Mouse (Mus musculus): ENCODE measurements around the gene Usp46. TPM values are rescaled to one million over a fixed set of nuclear protein-coding genes. Genes with fewer than 3 reads are reported as not detected.
A peak's percentile ranks its signal among the peaks of the same experiment; 100 is the strongest.
"Not testable (repeated sequence)": the region's sequence is repeated elsewhere in the genome, so short reads cannot be mapped to it uniquely, and the experiment has no call there.

Usp46 gene
- total RNA-seq, 2 experiments from 2014 or later: 13.4 to 14.4 TPM

DNA sequence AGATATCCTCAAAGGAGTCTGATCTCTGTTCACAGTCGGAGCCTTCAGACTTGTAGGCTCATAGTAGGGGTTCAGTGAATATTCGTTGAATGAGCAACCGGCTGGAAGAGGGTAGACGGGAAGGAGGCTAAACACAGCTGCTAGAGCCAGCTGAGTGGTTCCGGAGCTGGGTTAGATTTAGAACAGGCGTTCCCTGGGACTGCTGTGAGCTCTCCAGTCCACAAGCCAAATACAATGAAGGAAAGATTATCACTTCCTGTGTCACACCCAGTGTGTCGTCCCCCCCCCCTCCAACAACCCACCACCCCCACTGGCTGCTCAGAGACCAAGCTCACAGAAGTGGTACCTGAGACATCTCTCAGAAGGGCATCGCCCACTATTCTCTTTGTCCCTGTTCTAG is 9.7 kb upstream of the Usp46 start:
- intact Hi-C loops (cut with DNase I; ENCODE audit: low total_unique reads): loop anchor here (10.0 kb wide), 1 partner anchor 187 kb away; no protein-coding TSS in a partner anchor
- no peak for DNase-seq

DNA sequence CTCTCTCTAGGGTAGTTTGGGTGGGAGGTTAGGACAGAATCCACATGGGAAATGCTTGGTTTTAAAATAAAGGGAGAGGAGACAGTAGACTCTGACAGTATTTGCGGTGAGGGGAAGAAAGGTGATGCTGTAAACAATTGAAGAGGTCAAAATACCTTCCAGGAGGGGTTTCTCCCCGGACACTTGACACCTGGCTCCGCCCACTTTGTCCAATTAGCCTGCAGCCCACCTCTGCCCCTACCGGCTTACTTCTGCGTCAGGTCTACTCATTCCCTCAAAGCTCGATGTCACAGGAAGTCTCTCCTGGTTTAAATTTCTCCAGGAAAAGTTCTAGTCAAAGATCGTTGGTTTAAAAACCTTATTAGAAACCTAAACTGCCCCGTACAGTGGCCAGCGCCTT is 8.5 kb upstream of the Usp46 start:
- intact Hi-C loops (cut with DNase I; ENCODE audit: low total_unique reads): loop anchor here (10.0 kb wide), 1 partner anchor 188 kb away; no protein-coding TSS in a partner anchor
- no peak for DNase-seq

DNA sequence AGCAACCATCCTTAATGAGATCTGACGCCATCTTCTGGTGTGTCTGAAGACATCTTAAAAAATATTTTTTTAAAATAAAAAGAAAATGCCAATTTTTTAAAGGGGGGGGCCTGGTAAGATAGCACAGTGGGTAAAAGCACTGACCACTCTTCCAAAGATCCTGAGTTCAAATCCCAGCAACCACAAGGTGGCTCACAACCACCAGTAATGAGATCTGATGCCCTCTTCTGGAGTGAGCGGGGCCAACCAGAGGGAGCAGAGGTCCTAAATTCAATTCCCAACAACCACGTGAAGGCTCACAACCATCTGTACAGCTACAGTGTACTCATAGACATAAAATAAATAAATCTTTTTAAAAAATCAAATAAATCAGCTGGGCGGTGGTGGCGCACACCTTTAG is 2.3 kb upstream of the Usp46 start:
- DNase-seq: not testable (repeated sequence)
- intact Hi-C loops (cut with DNase I; ENCODE audit: low total_unique reads): loop anchor here (10.0 kb wide), 1 partner anchor 194 kb away; no protein-coding TSS in a partner anchor

DNA sequence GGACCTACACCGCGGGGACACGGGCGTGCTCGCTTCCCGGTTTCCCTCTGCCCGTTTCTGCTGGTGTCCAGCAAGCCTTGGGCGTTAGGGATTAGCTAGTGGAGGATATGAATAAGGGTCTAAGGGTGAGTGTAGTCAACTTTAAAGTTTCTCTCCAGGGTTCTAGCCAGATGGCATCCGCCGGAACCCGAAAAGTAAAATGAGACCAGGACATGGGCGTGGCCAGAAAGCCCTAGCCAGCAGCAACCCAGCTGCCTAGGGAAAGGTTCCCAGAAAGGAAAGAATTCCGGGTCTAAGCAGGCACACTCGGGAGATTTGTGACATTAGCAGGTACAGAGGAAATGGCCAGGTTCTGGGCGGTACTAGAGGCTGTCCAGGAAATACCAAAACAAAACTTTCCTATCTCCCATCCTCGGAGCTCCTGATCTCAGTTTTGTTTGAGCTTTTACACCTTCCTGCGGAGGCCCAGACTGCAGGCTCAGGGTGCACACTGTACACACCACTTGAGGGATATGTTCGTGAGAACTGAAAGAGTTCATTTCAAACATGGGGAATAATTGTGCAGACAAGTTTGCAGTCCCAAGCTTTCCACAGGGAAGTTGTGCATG is 587 bp upstream of the Usp46 start:
- intact Hi-C loops (cut with DNase I; ENCODE audit: low total_unique reads): no loop called here
- DNase-seq: peak; percentile 74

DNA sequence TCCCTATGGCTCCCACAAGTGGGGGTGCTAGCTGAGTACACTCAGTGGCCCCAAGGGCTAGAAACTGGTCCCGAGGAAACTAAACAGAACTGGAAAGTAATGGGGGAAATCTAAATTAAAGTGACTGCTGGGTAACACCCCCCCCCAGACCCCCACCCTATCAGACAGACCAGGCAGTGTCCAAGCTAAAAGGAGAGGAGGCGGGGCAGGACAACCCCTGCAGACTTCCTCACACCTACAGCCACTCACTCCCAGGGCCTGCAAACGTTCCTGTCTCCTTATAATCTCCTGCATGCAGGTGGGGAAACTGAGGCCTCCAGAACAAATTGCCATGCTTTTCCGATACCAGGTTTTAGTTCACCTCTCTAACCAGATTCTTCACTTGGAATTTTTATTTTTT is 885 bp downstream of the Usp46 start:
- DNase-seq: no peak
- intact Hi-C loops (cut with DNase I; ENCODE audit: low total_unique reads): no loop called here

DNA sequence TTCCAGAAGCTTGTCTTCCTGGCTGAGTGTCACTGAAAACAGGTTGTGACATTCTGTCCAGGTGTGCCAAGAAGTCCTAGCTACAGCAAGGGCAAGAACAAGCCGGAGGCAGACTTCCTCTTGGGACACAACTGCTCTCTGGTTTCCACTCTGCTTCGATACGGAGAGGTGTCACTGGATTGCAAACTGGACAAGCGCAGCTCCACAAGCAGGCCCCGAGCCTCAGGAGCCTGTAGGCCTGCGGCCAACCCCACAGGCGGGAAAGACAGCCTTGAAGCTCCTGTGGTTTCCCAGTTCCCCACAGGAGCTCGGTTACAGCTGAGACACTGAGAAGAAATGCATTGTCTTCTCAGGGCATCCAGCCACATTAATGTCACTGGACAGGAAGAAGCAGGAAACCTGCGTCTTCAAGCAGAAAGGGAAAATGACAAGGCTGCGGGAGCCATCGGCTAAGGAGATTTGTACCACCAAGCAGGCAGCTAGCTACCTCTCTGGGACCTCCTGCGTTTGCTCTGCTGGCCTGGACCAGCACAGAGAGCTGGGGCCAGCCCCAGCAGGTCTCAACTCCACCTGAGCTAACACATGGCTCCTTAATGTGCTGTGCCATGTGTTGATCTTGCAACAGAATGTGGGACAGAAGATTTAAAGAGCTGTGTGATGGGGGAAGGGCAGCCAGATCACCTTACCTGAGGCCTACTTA is 1.7 kb downstream of the Usp46 start:
- intact Hi-C loops (cut with DNase I; ENCODE audit: low total_unique reads): no loop called here
- DNase-seq: no peak

DNA sequence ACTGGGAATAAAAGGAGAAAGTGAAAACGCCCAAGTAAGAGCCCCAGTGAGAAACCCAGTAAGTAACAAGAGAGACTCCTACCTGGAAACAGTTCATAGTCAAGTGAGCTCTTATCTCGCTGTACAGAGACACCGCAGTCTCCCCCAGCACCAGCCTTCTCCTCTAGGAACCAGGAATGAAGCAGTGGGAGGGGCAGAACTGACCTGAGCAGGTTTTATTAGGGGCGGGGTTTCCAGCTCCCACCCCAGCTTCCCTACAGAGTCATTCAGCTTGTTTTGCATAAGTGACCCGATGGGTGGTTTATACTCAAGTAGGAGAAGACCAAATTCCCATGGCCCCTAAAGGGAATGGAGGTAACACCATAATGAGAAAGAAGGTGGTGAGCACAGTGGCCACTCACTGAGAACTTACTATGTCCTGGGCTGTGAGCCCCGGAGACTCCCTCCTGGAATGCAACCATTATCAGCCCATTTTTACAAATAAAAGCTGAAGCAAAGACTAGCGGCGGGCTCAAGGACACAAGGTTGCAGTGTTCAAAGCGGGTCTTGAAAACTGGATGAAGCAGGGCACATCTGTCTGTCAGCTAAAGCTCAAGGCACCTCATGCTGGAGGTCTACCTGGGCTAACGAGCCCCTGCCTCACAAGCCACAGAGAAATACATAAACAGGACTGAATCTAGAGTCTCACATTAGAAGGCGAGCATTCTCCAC is 2.5 kb downstream of the Usp46 start:
- intact Hi-C loops (cut with DNase I; ENCODE audit: low total_unique reads): no loop called here
- no peak for DNase-seq

DNA sequence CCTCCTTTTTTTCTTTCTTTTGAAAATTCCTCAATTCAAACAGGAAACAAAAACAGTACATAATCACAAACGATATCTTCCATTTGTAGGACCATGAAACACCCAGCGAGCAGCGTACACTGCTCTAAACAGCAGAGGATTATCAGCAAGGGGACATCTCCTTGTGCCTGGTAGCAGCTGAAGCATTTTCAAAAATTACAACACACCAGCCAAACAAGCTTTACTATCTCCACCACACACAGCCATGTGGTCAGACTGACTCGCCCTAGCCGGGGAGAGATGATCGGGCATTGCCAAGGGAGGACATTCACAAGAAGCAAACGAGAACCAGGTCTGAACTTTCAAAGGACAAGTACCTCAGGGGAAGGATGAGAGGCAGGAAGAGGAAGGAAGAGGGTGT is 3.4 kb downstream of the Usp46 start:
- DNase-seq: no peak
- intact Hi-C loops (cut with DNase I; ENCODE audit: low total_unique reads): no loop called here

DNA sequence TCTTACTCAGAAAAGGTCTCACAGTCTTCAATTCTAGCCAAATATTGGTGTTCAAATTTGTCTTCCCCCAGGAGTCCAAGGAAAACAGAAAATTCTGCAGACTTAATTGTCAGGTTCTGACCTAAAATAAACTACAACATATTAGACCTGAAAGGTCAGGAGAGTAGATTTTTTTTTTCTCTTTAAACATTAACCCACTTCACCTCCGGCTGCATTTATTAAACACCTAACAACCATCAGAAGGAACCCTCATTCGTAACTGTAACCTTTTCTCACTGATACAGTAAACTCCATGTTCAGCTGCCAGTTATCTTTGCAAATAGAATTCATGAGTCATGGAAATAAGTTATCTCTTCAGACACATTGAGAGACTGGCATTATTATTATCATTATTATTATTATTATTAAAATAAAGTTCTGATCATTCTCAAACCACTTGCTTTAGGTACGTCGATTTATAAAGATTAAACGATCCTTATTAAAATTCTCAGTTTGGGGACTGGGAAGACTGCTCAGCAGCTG is 4.9 kb downstream of the Usp46 start:
- DNase-seq: no peak
- intact Hi-C loops (cut with DNase I; ENCODE audit: low total_unique reads): no loop called here

DNA sequence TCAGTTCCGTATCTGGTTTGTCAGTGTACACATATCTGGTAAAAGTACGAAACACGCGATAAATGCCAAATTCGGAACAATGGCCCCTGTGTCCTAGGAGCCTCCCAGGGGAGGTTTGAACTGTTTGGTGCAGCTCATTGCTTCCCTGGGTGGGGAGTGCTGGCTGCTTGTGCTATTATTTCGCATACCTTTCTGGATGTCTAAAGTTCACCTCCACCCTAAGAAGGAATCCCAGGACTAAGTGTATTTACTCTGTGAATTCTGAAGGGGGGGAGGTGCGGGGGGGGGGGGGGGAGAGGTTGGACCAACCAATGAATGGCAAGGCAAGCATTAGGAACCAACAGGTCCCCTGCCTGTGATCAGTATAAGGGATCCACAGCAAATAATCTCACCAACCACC is 6.0 kb downstream of the Usp46 start:
- DNase-seq: no peak
- intact Hi-C loops (cut with DNase I; ENCODE audit: low total_unique reads): no loop called here

DNA sequence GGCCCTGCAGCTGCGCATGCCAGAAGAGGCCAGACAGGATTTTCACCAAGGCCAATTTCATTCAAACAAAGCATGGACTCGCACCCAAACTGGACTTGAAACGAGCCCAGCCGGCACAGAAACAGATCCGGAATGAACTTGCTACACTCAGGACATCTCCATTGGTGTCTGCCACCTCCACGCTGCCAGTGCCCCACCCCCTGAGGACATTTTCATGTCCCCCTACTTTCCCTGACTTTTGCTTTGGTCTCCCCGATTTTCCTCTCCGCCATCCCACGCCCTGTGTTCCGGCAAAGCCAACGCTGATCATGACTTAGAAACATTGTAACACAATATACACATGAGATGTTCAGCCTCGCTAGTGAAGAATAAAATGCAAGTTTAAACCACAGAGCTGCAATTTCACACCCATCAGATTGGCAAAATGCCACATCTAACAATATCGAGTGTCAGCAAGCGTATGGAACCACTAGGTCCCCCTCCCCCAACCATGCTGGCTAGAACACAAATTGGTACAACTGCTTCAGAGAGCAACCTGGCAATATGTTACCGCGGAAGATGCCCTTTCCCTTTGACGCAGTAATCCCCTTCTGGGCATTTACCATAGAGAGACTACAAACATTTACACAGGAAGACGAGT is 6.7 kb downstream of the Usp46 start:
- no peak for DNase-seq
- intact Hi-C loops (cut with DNase I; ENCODE audit: low total_unique reads): no loop called here

DNA sequence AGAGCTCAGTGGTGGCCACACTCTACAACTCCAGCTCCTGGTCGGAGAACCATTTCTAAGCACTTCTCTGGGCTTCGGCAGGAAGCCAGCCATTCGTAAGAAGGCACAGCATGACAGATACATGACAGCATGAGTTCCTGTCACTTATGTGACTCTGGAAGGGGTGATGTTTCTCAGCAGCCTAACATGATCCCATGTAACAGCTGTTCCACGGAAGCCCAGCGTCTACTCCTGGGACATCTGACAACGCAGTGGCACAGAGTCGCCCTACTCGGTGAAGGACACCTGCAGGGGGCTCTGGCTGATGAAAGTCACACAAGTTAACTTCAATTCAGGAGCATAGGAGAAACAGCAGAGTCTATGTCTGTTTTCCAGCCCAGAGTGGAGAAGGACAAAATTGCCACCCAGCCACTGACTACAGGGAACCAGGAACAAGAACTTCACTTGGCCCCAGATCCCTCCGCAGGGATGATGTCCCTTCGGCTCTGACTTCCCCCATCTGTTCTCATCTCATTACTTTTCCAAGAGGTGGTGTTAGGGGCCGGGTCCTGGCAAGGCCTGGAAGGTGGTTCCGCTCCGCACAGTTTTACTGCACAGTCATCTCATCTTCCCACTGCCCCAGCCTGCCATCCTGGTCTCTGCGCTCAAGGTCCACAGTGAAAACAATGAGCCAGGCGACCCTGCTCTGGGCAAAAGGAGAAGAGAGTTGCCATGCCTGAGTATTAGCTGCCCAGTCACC is 15.9 kb downstream of the Usp46 start:
- intact Hi-C loops (cut with DNase I; ENCODE audit: low total_unique reads): no loop called here
- no peak for DNase-seq

DNA sequence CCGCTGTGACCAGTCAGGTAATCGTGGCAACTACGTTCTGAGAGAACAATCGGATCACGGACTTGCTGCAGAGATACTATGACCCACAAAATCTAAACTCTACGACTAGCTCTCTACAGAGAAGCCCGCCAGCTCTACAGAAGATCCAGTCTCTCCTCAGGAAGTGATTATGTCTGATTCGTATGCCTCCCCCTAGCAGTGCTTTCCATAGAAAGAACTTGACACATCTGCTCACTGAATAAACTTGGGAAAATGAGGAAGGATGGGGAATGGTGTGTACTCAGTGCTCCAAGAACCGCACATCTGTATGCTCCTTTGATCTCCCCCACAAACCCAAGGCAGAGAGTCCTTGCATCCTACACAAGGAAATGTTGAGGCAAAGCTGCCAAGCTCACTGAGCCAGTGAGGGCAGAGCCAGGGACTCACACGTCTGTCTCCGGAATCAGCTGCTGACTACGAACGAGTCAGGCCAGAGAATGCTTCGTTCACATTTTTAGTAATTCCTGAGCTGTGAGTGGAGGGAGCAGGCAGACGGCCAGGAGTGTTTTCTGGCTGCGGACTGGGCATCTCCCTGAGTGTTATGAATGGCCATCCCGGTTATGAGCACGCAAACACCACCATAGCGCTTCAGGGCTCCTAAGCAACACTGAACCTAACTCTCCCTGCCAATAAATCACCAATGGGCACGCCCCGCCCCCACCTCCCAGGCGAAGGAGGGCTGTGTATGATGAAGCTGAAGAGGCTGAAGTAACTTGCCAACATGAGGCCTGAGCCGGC is 16.6 kb downstream of the Usp46 start:
- intact Hi-C loops (cut with DNase I; ENCODE audit: low total_unique reads): no loop called here
- peak; percentile 56 for DNase-seq

DNA sequence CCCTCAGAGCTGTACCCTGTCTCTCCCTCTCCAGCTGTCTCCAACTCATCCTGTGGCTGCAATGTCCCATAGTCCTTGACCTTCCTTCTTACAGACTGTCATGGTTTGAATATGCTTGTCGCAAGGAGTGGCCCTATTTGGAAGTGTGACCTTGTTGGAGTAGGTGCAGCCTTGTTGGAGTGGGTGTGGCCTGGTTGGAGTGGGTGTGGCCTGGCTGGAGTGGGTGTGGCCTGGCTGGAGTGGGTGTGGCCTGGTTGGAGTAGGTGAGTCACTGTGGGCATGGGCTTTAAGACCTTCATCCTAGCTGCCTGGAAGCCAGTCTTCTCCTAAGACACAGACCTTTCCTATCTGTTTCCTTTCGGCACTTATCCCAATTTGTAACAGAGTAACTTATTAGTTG is 17.3 kb downstream of the Usp46 start:
- no peak for DNase-seq

DNA sequence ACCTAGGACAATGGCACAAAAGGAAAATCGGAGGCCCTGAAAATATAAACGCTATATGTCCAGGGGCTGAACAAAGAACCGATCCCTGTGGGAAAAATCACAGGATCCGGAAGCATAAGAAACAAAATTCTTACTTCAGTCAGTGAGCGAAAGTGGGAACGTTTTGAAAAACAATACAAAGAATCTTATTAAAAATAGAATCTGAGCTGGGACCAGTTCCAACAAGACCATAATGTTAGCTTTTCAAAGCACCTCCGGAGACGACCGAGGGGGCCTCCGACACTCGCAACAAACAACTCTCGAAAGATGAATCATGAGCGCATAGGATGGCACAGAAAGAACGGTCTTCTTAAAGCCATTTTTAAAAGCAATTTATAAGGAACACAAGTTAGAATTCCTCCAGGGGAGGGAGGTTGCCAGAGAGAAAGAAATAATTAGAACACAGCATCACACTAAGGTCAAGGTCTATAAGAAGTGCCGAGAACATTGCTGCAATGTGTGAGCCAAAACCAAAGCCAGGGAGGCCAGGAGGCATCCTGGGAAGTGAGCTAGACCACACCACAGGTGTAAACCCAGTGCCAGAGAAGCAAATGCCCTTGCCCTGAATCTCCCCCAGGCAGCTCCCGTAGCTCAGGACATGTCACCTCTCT is 19.3 kb downstream of the Usp46 start:
- DNase-seq: no peak
- intact Hi-C loops (cut with DNase I; ENCODE audit: low total_unique reads): no loop called here

More for the DNA sequence above, 17.3 kb downstream of the Usp46 start:
- intact Hi-C loops (cut with DNase I; ENCODE audit: low total_unique reads): no loop called here

DNA sequence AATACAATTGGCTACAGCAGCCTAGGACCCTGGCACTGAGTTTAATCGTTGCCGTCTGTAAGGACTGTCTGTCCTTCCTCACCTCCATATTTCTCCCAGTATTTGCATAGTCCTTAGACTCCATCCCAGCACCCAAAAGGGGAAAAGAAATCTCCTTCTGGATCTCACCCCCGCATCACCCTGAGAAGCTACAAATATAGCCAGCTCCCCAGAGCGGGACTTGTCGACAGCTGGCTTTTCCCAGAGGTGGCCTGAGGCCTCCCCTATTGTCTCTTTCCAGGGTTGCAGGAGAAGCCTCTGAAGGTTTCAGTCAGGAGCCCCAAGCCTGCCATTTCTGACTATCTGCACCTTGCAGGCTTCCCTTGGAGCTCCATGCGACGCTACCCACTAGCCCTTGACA is 23.6 kb downstream of the Usp46 start:
- DNase-seq: no peak
- intact Hi-C loops (cut with DNase I; ENCODE audit: low total_unique reads): no loop called here

DNA sequence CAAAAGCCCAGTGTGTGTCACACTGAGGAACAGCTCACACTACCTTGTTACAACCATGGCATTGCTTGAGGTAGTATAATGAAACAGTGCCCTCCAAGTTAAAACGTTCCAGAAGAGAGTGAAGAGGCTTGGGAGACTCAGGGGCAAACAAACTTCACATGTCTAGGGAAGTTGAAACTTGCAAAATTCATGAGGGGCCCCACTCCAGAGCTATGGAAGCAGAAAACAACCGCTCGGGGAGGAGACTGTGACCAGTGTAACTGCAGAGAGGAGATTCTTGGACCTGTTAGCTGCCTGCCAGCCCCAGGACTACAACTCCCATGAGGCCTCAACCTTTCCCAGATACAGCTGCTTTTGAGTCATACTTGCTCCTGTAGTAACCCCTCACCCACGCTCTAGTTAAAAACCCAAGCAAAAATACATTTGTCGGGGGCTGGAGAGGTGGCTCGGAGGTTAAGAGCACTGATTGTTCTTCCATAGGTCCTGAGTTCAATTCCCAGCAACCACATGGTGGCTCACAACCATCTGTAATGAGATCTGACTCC is 25.4 kb downstream of the Usp46 start:
- intact Hi-C loops (cut with DNase I; ENCODE audit: low total_unique reads): no loop called here
- DNase-seq: no peak

DNA sequence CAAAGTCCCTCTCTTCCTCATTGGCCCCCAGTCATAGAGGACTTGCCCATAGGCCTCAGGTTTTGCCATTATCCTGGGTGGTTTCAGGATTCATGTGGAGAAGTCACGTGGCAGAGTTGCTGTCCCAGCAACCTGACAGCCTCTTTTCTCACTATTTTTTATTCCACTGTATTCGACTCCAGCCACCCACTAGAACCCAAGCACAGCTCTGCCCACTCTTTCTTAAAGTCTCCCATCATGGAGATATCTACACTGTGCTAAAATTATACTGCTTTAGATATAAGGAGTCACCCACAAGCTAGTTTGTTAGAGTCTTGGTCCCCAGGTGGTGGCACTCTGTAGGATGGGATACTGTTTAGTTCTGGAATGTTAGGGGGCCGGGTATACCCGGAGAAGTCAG is 27.7 kb downstream of the Usp46 start:
- intact Hi-C loops (cut with DNase I; ENCODE audit: low total_unique reads): no loop called here
- DNase-seq: no peak

All from gastrocnemius, postnatal 14 days (tissue).